Mouse (Mus musculus): Measurements from ENCODE around the gene Ggn. TPM values are rescaled to one million over a fixed set of nuclear protein-coding genes. Genes with fewer than 3 reads are reported as not detected.
"Not testable (repeated sequence)": the region's sequence is repeated elsewhere in the genome, so short reads cannot be mapped to it uniquely, and the experiment has no call there.

Gene Ggn
- total RNA-seq, 2 experiments from 2014 or later, result 0.64 to 0.83 TPM

DNA sequence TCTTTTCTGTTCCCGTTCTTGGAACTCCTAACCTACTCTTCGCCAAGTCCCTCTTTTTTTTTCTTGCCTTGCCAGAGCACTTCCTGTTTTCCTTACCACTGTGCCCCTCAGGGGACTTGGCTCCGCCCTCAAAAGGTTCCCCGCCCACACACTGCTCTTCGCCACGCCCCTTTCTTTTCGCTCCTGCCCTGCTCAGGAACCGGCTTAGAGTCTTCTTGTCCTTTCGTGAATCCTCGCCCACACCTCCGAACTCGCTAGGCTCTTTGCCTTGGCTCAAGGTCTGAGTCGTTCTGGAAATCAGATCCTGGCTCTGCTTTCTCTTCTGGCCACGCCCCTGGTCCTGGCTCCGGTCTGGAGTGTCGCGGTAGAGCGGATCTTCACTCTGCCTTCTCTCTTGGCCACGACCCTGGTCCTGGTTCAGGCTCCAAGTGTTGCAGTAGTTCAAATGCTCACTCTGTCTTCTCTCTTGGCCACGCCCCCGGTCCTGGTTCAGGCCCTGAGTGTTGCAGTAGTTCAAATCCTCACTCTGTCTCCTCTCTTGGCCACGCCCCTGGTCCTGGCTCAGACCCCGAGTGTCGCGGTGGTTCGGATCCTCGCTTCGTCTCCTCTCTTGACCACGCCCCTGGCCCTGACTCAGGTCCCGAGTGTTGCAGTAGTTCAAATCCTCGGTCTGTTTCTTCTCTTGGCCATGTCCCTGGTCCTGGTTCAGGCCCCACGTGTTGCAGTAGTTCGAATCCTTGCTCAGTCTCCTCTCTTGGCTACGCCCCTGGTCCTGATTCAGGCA, 41.6 kb downstream of the Ggn start:
- DNase-seq (ENCODE audit: low spot score in 2 of 2), result peak; percentile 76 to 77

DNA sequence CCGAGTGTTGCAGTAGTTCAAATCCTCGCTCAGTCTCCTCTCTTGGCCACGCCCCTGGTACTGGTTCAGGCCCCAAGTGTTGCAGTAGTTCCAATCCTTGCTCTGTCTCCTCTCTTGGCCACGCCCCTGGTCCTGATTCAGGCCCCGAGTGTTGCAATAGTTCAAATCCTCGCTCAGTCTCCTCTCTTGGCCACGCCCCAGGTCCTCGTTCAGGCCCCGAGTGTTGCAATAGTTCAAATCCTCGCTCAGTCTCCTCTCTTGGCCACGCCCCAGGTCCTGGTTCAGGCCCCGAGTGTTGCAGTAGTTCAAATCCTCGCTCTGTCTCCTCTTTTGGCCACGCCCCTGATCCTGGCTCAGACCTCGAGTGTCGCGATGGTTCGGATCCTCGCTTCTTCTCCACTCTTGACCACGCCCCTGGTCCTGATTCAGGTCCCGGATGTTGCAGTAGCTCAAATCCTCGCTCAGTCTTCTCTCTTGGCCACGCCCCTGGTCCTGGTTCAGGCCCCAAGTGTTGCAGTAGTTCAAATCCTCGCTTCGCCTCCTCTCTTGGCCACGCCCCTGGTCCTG, 42.3 kb downstream of the Ggn start:
- DNase-seq (ENCODE audit: low spot score in 2 of 2), result no peak

DNA sequence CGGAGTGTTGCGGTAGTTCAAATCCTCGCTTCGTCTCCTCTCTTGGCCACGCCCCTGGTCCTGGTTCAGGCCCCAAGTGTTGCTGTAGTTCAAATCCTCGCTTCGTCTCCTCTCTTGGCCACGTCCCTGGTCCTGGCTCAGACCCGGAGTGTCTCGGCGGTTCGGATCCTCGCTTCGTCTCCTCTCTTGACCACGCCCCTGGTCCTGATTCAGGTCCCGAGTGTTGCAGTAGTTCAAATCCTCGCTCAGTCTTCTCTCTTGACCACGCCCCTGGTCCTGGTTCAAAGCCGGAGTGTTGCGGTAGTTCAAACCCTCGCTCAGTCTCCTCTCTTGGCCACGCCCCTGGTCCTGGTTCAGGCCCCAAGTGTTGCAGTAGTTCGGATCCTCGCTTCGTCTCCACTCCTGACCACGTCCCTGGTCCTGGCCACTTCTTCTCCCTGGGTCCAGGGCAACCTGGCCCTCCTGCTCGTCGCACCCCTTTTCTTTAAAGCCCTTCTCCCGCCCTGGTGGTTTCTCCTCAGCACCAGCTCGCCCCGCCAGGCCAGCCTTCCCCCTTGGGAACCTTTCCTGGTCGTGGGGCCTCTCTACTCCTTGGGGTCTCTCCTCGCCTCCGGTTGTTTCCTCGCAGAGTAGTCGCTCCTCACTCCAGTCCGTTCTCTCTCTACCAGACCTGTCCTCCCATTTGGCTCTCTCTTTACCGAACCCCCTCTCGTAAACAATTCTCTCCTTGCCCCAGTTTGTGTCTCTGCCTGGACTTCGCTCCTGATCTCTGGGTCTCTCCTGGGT, 43.0 kb downstream of the Ggn start:
- not testable (repeated sequence) for DNase-seq (ENCODE audit: low spot score in 2 of 2)

DNA sequence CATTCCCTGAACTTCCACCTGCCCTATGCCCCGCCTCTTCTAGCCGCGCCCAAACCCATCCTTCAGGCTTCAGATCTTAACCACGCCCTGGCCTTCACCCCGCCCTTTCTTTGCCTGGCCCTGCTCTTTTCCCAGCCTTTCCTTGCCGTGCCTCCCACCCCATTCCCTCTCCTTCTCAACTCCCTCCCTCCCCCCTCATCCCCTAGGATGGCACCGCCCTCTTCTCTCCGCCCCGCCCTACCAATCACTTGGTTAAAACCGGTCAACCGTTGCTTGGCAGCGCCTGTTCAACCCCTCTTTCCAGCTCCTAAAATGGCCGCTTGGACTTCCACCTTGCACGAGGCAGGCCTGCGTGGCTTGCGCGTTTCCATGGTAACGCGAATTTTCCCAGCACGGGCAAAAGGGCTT, 43.7 kb downstream of the Ggn start, which contains the start of gene Catsperg1:
Gene Catsperg1 (minus strand): TSS at position 361 of the 408 bp plus-strand sequence.
- DNase-seq (ENCODE audit: low spot score in 2 of 2), result no peak

DNA sequence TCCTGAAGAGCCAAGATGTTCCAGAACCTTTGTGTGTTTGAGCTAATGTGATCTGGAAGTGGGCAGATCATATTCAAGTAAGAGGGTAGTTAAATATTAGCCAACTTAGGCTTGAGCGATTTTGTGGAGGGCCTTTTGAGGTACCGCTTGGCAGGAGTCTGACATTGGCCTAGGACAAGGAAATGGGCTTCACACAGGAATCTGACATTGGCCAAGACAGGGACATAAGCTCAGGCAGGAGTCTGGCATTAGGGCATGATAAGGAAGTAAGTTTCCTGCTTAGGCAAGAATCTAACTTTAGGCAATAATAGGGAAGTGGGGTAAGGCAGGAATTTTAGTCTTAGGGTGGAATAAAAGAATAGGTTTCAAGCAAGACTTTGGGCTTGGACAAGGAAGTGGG, 44.2 kb downstream of the Ggn start:
- no peak for DNase-seq (ENCODE audit: low spot score in 2 of 2)

DNA sequence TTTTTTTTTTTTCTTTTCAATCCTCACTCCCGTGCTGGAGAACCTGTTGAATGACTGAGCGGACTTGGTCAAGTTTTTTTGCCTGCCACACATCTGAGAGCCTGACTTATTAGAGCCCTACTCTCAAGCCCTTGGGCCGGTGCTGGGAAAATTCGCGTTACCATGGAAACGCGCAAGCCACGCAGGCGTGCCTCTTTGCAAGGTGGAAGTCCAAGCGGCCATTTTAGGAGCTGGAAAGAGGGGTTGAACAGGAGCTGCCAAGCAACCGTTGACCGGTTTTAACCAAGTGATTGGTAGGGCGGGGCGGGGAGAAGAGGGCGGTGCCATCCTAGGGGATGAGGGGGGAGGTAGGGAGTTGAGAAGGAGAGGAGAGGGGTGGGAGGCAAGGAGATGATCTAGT, 44.8 kb downstream of the Ggn start:
- DNase-seq (ENCODE audit: low spot score in 2 of 2), result no peak

Other genes with a start within 250 kb of the Ggn start
- gene Actn4, start 207.9 kb upstream of the Ggn start, total RNA-seq (2021), result 100 to 1,000 TPM; 197 to 233 TPM
- 100 to 1,000 TPM; 227 to 253 TPM for gene Eif3k, start 188.3 kb upstream of the Ggn start, total RNA-seq (2021)
- 1 to 10 TPM in 1 of 2 experiments, under 1 TPM in 1; 0.96 to 2.4 TPM for gene Map4k1, start 188.2 kb upstream of the Ggn start, total RNA-seq (2021)
- gene Ryr1, start 45.0 kb upstream of the Ggn start, total RNA-seq (2021), result 1 to 10 TPM in 1 of 2 experiments, under 1 TPM in 1; 0.23 to 1.0 TPM
- 1 to 10 TPM; 1.4 to 1.9 TPM for gene Rasgrp4, start 35.4 kb upstream of the Ggn start, total RNA-seq (2021)
- gene Fam98c, start 14.0 kb upstream of the Ggn start, total RNA-seq (2021), result 1 to 10 TPM; 9.1 to 9.8 TPM
- gene Spred3, start 201 bp downstream of the Ggn start, total RNA-seq (2021), result 1 to 10 TPM; 5.3 to 7.0 TPM
- gene Psmd8, start 10.5 kb downstream of the Ggn start, total RNA-seq (2021), result 100 to 1,000 TPM; 180 to 223 TPM
- gene Catsperg1, start 43.8 kb downstream of the Ggn start, total RNA-seq (2021), result under 1 TPM; 0.66 to 0.90 TPM
- 1 to 10 TPM; 1.7 to 2.6 TPM for gene Kcnk6, start 62.3 kb downstream of the Ggn start, total RNA-seq (2021)
- gene Yif1b, start 68.1 kb downstream of the Ggn start, total RNA-seq (2021), result 10 to 100 TPM; 45.5 to 64.9 TPM
- gene 2200002D01Rik, start 78.3 kb downstream of the Ggn start, total RNA-seq (2021), result 1 to 10 TPM; 1.8 to 2.8 TPM
- gene Spint2, start 111.7 kb downstream of the Ggn start, total RNA-seq (2021), result 10 to 100 TPM; 48.4 to 83.8 TPM
- 1 to 10 TPM; 4.8 TPM for gene Ppp1r14a, start 119.1 kb downstream of the Ggn start, total RNA-seq (2021)
- 1 to 10 TPM; 1.8 to 4.5 TPM for gene Dpf1, start 133.7 kb downstream of the Ggn start, total RNA-seq (2021)

All from adrenal gland, adult 18-20 months (tissue).